Mouse (Mus musculus) ES-E14 (cell line): ENCODE data around the gene Gtsf1l.

ENCODE experiments used
- HCFC1 ChIP-seq: IDR thresholded peaks from 2 replicates; pipeline ENCODE4 v1.6.1; 2012; ENCODE audit warnings: low read length, inconsistent platforms, borderline replicate concordance; ENCODE audit not compliant: insufficient read depth
- ZC3H11A ChIP-seq: IDR thresholded peaks from 2 replicates; pipeline ENCODE4 v1.6.1; 2012; ENCODE audit warnings: low read depth, mild to moderate bottlenecking, inconsistent platforms, low read length, borderline replicate concordance
- ZNF384 ChIP-seq: IDR thresholded peaks from 2 replicates; pipeline ENCODE4 v1.6.1; 2012; ENCODE audit warnings: low read depth, low read length, inconsistent platforms

- TF ChIP-seq HCFC1 = no peak
- no peak for TF ChIP-seq ZNF384
- no peak for TF ChIP-seq ZC3H11A
Measured at GRCm38 (mm10) chr2:163095784-163096183, 8.1 kb upstream of the Gtsf1l start.
